Mouse (Mus musculus) thymus, adult 2 months (tissue): Measurements from ENCODE around the gene Papolb.

Experiments used
- CTCF ChIP-seq: fragments of 200-500 bp; IDR thresholded peaks from 2 replicates; pipeline ENCODE4 v1.5.1; 2012; ENCODE audit warnings: mild to moderate bottlenecking, control low read depth, low read length, moderate library complexity, borderline replicate concordance; ENCODE audit not compliant: control insufficient read depth, poor library complexity, insufficient read depth; ENCODE audit errors: extremely low read depth
- POLR2A ChIP-seq: fragments of 200-500 bp; IDR thresholded peaks from 2 replicates; pipeline ENCODE4 v1.6.1; 2012; ENCODE audit warnings: mild to moderate bottlenecking, low read length, control low read depth, moderate library complexity; ENCODE audit not compliant: control insufficient read depth, poor library complexity, insufficient read depth; ENCODE audit errors: extremely low read depth

- TF ChIP-seq POLR2A (no peak), CTCF (no peak)
These were observed at the start of gene Papolb for GRCm38 (mm10) chr5:142529915-142530314.
